Mouse (Mus musculus): ENCODE measurements around the gene Acot2. TPM values are rescaled to one million over a fixed set of nuclear protein-coding genes. Genes with fewer than 3 reads are reported as not detected.

The Acot2 gene
- total and polyA plus RNA-seq, 3 experiments, result 9.8 to 13.0 TPM; not detected in 1

DNA sequence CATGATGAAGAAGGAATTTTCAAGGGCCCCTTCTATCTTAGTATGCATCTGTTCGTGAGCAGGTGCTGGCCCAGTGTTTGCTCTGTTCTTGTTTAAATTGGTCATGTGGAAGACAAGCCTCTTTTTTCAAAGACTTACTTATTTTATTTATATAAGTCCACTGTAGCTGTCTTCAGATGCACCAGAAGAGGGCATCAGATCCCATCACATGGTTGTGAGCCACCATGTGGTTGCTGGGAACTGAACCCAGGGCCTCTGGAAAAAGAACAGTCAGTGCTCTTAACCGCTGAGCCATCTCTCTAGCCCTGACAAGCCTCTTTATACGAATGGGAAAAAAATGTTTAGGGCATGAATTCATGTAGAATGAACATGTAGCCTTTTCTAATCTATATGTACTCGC, 1.7 kb downstream of the Acot2 start:
- H3K36me3 ChIP-seq (ENCODE audit: control insufficient read depth in 1 of 2, insufficient read depth in 2 of 2, low read length in 2 of 2), result peaks cover 2 to 18% of the 10 kb centered on the region in 2 experiments; a peak in 3 of 4 replicates
- H3K27me3 ChIP-seq (ENCODE audit: control insufficient read depth in 1 of 2, insufficient read depth in 2 of 2, low read length in 2 of 2), result no peaks in the 10 kb centered on the region
- peak; percentile 32 for DNase-seq (ENCODE audit: low read depth, low spot score)
- H3K4me1 ChIP-seq (ENCODE audit: control insufficient read depth in 1 of 2, insufficient read depth in 2 of 2, low read length in 2 of 2), result peaks cover 10 to 14% of the 10 kb centered on the region in 2 experiments
- TF ChIP-seq MYC (IDR thresholded peaks at IDR 0.05; ENCODE audit: low read depth, low read length) (peak; percentile 70; the same call in 1 of the 2 replicates), UBTF (IDR thresholded peaks at IDR 0.05; ENCODE audit: borderline replicate concordance, insufficient read depth, low read depth, low read length) (no peak), MEF2A (IDR thresholded peaks at IDR 0.05; ENCODE audit: extremely low read depth, insufficient replicate concordance, low read depth, low read length, poor library complexity, severe bottlenecking) (no peak), ZC3H11A (IDR thresholded peaks at IDR 0.05; ENCODE audit: low read depth, low read length) (peak; percentile 42; the same call in 1 of the 2 replicates), ZKSCAN1 (IDR thresholded peaks at IDR 0.05; ENCODE audit: low read depth, low read length) (no peak), RAD21 (IDR thresholded peaks at IDR 0.05; ENCODE audit: low read depth, low read length) (peak; percentile 50), MAX (IDR thresholded peaks at IDR 0.05; ENCODE audit: low read length) (peak; percentile 32; the same call in 1 of the 2 replicates), USF2 (IDR thresholded peaks at IDR 0.05; ENCODE audit: borderline replicate concordance in 1 of 2, insufficient read depth in 1 of 2, low read depth in 1 of 2, low read length in 2 of 2) (no peak), CTCF (IDR thresholded peaks at IDR 0.05 in 2 of 3, conservative IDR thresholded peaks at IDR 0.05 in 1 of 3; ENCODE audit: control insufficient read depth in 1 of 3, insufficient read depth in 1 of 3, low read depth in 2 of 3, low read length in 3 of 3, poor library complexity in 1 of 3, severe bottlenecking in 1 of 3) (peak in 2 of 3 experiments; percentile 23 to 50; a peak in 2 of 6 replicates), SMC3 (IDR thresholded peaks at IDR 0.05; ENCODE audit: low read depth, low read length) (peak; percentile 39), TBP (IDR thresholded peaks at IDR 0.05; ENCODE audit: low read depth, low read length) (no peak), ZNF384 (IDR thresholded peaks at IDR 0.05; ENCODE audit: low read depth, low read length) (no peak)
- H3K9me3 ChIP-seq (replicated peaks; ENCODE audit: insufficient read depth, low read length), result no peaks in the 10 kb centered on the region
- peaks cover 13% of the 10 kb centered on the region for H3K79me2 ChIP-seq (ENCODE audit: control insufficient read depth, insufficient read depth, low read length, poor library complexity)
- no peak overlapping the region for H3K27ac ChIP-seq (ENCODE audit: control insufficient read depth, low read depth, low read length)
- H3K4me3 ChIP-seq (ENCODE audit: control insufficient read depth in 1 of 2, insufficient read depth in 1 of 2, low read depth in 2 of 2, low read length in 2 of 2), result peak overlapping the region; percentile 74 to 79; a peak in 2 of 4 replicates
- H3K9ac ChIP-seq (ENCODE audit: control insufficient read depth, low read depth, low read length, poor library complexity, severe bottlenecking), result no peak overlapping the region; the same call in 1 of the 2 replicates

DNA sequence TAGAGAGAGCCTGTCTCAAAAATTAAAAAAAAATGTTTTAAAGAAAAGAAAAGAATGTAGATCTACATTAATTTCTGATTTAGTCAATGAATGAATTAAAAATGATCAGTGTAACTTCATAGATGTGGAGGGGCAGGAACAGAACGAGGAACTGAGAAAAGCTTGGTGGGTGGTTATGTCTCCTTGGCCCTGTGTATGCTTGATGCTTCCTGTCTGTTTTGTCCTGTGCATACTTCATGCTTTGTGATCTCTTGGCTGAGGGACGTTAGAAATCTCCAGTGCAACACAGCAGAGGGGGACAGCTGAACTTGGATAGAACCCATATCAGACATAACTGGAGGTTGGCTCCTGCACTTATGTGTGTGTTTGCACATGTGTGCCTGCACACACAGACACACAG, 9.6 kb downstream of the Acot2 start:
- no peak overlapping the region for H3K4me3 ChIP-seq (ENCODE audit: control insufficient read depth in 1 of 2, insufficient read depth in 1 of 2, low read depth in 2 of 2, low read length in 2 of 2)
- H3K27ac ChIP-seq (ENCODE audit: control insufficient read depth, low read depth, low read length), result no peak overlapping the region
- H3K36me3 ChIP-seq (ENCODE audit: control insufficient read depth in 1 of 2, insufficient read depth in 2 of 2, low read length in 2 of 2), result peaks cover 2 to 24% of the 10 kb centered on the region in 2 experiments; a peak in 3 of 4 replicates
- no peak for TF ChIP-seq ETS1 (IDR thresholded peaks at IDR 0.05; ENCODE audit: low read depth, low read length)
- TF ChIP-seq USF1 (IDR thresholded peaks at IDR 0.05; ENCODE audit: low read depth, low read length), result no peak
- no peak for TF ChIP-seq ZNF384 (IDR thresholded peaks at IDR 0.05; ENCODE audit: low read depth, low read length)
- TF ChIP-seq USF2 (IDR thresholded peaks at IDR 0.05; ENCODE audit: borderline replicate concordance in 1 of 2, insufficient read depth in 1 of 2, low read depth in 1 of 2, low read length in 2 of 2), result no peak
- TF ChIP-seq MEF2A (IDR thresholded peaks at IDR 0.05; ENCODE audit: extremely low read depth, insufficient replicate concordance, low read depth, low read length, poor library complexity, severe bottlenecking), result no peak
- no peak for TF ChIP-seq MAX (IDR thresholded peaks at IDR 0.05; ENCODE audit: low read length)
- no peak for TF ChIP-seq MXI1 (IDR thresholded peaks at IDR 0.05; ENCODE audit: low read depth, low read length)
- no peak for TF ChIP-seq UBTF (IDR thresholded peaks at IDR 0.05; ENCODE audit: borderline replicate concordance, insufficient read depth, low read depth, low read length)
- no peak for TF ChIP-seq ELF1 (IDR thresholded peaks at IDR 0.05; ENCODE audit: low read depth, low read length)
- TF ChIP-seq NELFE (IDR thresholded peaks at IDR 0.05; ENCODE audit: low read depth, low read length), result no peak
- no peak overlapping the region for H3K9ac ChIP-seq (ENCODE audit: control insufficient read depth, low read depth, low read length, poor library complexity, severe bottlenecking)
- H3K79me2 ChIP-seq (ENCODE audit: control insufficient read depth, insufficient read depth, low read length, poor library complexity), result no peaks in the 10 kb centered on the region
- H3K4me1 ChIP-seq (ENCODE audit: control insufficient read depth in 1 of 2, insufficient read depth in 2 of 2, low read length in 2 of 2), result peaks cover 16 to 18% of the 10 kb centered on the region in 2 experiments
- DNase-seq (ENCODE audit: low read depth, low spot score), result no peak
- no peaks in the 10 kb centered on the region for H3K27me3 ChIP-seq (ENCODE audit: control insufficient read depth in 1 of 2, insufficient read depth in 2 of 2, low read length in 2 of 2)
- H3K9me3 ChIP-seq (replicated peaks; ENCODE audit: insufficient read depth, low read length), result no peaks in the 10 kb centered on the region
